Mouse (Mus musculus): ENCODE results near the gene A630001G21Rik. TPM values are rescaled to one million over a fixed set of nuclear protein-coding genes. Genes with fewer than 3 reads are reported as not detected.

A630001G21Rik gene
- total RNA-seq, 2 experiments from 2014 or later, result 56.9 to 59.3 TPM

GRCm38 (mm10) chr1:85686666-85687065 is 91.8 kb downstream of the A630001G21Rik start:
- ATAC-seq (ENCODE audit: poor library complexity, severe bottlenecking), result 0 out of 2 replicates have a peak, but pooled peaks have one; percentile 16

- ATAC-seq (ENCODE audit: poor library complexity, severe bottlenecking), result peak; percentile 30
These were observed 98.2 kb downstream of the A630001G21Rik start for GRCm38 (mm10) chr1:85680226-85680625.

Other genes with a start within 250 kb of the A630001G21Rik start
- gene G530012D18Rik, start 203.0 kb downstream of the A630001G21Rik start, total RNA-seq (2015), result not detected in 2 replicates
- not detected in 2 replicates for gene G530012D18Rik, start 203.0 kb downstream of the A630001G21Rik start, total RNA-seq (2017)
- 131 and 138 TPM in 2 replicates for gene Sp110, start 179.8 kb downstream of the A630001G21Rik start, total RNA-seq (2015)
- gene Sp110, start 179.8 kb downstream of the A630001G21Rik start, total RNA-seq (2017), result 141 and 146 TPM in 2 replicates
- gene Sp140, start 178.3 kb downstream of the A630001G21Rik start, total RNA-seq (2015), result 119 and 141 TPM in 2 replicates
- 124 and 130 TPM in 2 replicates for gene Sp140, start 178.3 kb downstream of the A630001G21Rik start, total RNA-seq (2017)
- gene Sp100, start 128.7 kb downstream of the A630001G21Rik start, total RNA-seq (2015), result 477 and 499 TPM in 2 replicates
- gene Sp100, start 128.7 kb downstream of the A630001G21Rik start, total RNA-seq (2017), result 247 and 313 TPM in 2 replicates
- 64.3 and 74.3 TPM in 2 replicates for gene Cab39, start 14.8 kb upstream of the A630001G21Rik start, total RNA-seq (2015)
- gene Cab39, start 14.8 kb upstream of the A630001G21Rik start, total RNA-seq (2017), result 112 and 115 TPM in 2 replicates
- 32.8 and 32.9 TPM in 2 replicates for gene Itm2c, start 115.6 kb upstream of the A630001G21Rik start, total RNA-seq (2015)
- 77.9 and 83.6 TPM in 2 replicates for gene Itm2c, start 115.6 kb upstream of the A630001G21Rik start, total RNA-seq (2017)
- gene 4933407L21Rik, start 149.8 kb upstream of the A630001G21Rik start, total RNA-seq (2015), result not detected in 2 replicates
- 0.22 TPM in 1 of 2 replicates, not detected in the other for gene 4933407L21Rik, start 149.8 kb upstream of the A630001G21Rik start, total RNA-seq (2017)
- 0.07 TPM in 2 replicates for gene Gpr55, start 182.4 kb upstream of the A630001G21Rik start, total RNA-seq (2015)
- gene Gpr55, start 182.4 kb upstream of the A630001G21Rik start, total RNA-seq (2017), result 0.33 and 0.53 TPM in 2 replicates
- gene Spata3, start 238.2 kb upstream of the A630001G21Rik start, total RNA-seq (2015), result not detected in 2 replicates
- gene Spata3, start 238.2 kb upstream of the A630001G21Rik start, total RNA-seq (2017), result not detected in 2 replicates

Data from megakaryocyte, adult 5-6 weeks (primary cell).